Mouse (Mus musculus) midbrain, embryonic 13.5 days (tissue): ENCODE results near the gene Clcc1. TPM values are rescaled to one million over a fixed set of nuclear protein-coding genes. Genes with fewer than 3 reads are reported as not detected.

Experiments
- ATAC-seq: fragments of 200-750 bp; cut with Nextera tagmentation; 2 replicates; pipeline ENCODE4 v1.8.0; 2017; ENCODE audit warnings: mild to moderate bottlenecking, moderate TSS enrichment, moderate library complexity
- H3K27ac ChIP-seq: fragments of 300-500 bp; sonication (generic); 2 replicates; pipeline ENCODE4 v1.5.1; 2015; ENCODE audit warnings: inconsistent platforms, mild to moderate bottlenecking, moderate library complexity
- H3K27me3 ChIP-seq: fragments of 300-500 bp; sonication (generic); 2 replicates; pipeline ENCODE4 v1.6.1; 2015; ENCODE audit warnings: mild to moderate bottlenecking, inconsistent platforms
- H3K36me3 ChIP-seq: fragments of 300-500 bp; sonication (generic); 2 replicates; pipeline ENCODE4 v1.6.1; 2015; ENCODE audit warnings: mild to moderate bottlenecking, inconsistent platforms
- H3K4me1 ChIP-seq: fragments of 300-500 bp; sonication (generic); replicated peaks from 2 replicates; pipeline ENCODE4 v1.6.1; 2015; ENCODE audit warnings: inconsistent platforms
- H3K4me2 ChIP-seq: fragments of 300-500 bp; sonication (generic); replicated peaks from 2 replicates; pipeline ENCODE4 v1.6.1; 2015; ENCODE audit warnings: moderate library complexity, mild to moderate bottlenecking, inconsistent platforms
- H3K4me3 ChIP-seq: fragments of 300-500 bp; sonication (generic); replicated peaks from 2 replicates; pipeline ENCODE4 v1.5.1; 2015; ENCODE audit warnings: mild to moderate bottlenecking, inconsistent platforms
- H3K9ac ChIP-seq: fragments of 300-500 bp; sonication (generic); replicated peaks from 2 replicates; pipeline ENCODE4 v1.6.1; 2015; ENCODE audit warnings: mild to moderate bottlenecking, inconsistent platforms
- H3K9me3 ChIP-seq: fragments of 300-500 bp; sonication (generic); 2 replicates; pipeline ENCODE4 v1.6.1; 2016; ENCODE audit warnings: mild to moderate bottlenecking, inconsistent platforms
- WGBS: fragments of 180-500 bp; shearing (Covaris S2); methylation state at CpG from one replicate; pipeline ENCODE4 v1.1.7; 2015; 5-methylcytosine and 5-hydroxymethylcytosine counted together
- polyA plus RNA-seq: library from polyadenylated mRNA; unstranded; fragments of >200 nt; fragmentation: Nextera tagmentation; extraction: Ambion mirVana; gene quantifications from 2 replicates; pipeline ENCODE4 v1.2.1, GENCODE M21; 2015

Clcc1 gene
- polyA plus RNA-seq, 1 experiment from 2014 or later = 57.5 TPM

DNA sequence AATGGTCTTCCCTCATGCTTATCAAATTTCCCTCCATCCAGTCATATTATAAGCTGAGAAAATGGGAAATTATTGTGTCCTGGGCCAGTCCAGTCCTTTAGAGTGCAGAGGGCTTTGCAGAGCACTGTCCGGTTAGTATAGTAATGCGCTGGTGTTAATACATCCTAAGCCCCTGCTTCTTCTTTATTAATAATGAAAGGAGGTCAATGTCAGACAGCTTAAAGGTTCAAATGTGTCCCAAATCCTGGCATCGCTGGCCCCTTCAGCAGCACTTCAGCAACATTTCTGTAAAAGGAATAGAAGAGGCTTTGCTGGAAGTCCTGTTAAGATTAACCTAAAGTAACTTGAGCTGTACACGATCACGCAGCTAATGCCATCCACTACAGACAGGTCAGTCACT is 57.6 kb downstream of the Clcc1 start:
- Histone ChIP-seq H3K27me3 (no peaks in the 10 kb centered on the region), H3K36me3 (0 out of 2 replicates have a peak, but pooled peaks cover 4% of the 10 kb centered on the region), H3K4me1 (peaks cover 9% of the 10 kb centered on the region), H3K27ac (no peak overlapping the region), H3K4me3 (no peak overlapping the region), H3K4me2 (no peak overlapping the region), H3K9me3 (no peaks in the 10 kb centered on the region), H3K9ac (no peak overlapping the region)
- 85% methylated on average over 5 of the region's 5 CpGs for WGBS
- ATAC-seq = no peak

DNA sequence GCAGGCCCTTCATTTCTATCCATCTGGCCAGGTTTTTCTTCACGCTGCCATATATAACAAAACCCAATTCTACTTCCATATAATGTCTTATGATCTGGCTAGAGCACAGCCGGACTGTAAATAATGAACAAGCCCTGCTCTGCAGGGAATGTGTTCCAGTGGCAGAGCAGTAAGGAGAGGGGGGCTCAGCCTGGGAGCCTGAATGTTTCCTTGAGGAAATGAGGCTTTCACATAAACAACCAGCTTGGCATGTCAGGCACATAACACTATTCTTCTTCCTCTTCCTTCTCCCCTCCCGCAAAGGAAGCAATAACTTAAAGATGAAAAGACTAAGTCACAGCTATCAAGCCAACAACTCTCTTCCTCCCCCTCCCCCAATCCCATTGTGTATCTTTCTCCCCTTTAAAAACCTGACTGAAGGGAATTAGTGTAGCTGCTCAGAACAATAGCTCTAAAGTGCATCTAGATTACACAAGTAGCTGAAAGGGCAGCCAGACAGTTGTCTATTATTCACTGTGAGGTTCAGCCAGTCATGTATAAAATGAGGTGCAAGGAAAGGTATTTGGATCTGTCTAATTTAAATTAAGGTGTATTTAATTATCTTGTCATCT is 59.5 kb downstream of the Clcc1 start:
- Histone ChIP-seq H3K4me1 (peaks cover 9% of the 10 kb centered on the region), H3K9ac (no peak overlapping the region), H3K4me3 (no peak overlapping the region), H3K27me3 (no peaks in the 10 kb centered on the region), H3K36me3 (no peaks in the 10 kb centered on the region), H3K4me2 (no peak overlapping the region), H3K27ac (peak overlapping the region; percentile 25; the same call in 1 of the 2 replicates), H3K9me3 (no peaks in the 10 kb centered on the region)
- WGBS = 35% methylated on average over 3 of the region's 3 CpGs
- ATAC-seq = no peak

DNA sequence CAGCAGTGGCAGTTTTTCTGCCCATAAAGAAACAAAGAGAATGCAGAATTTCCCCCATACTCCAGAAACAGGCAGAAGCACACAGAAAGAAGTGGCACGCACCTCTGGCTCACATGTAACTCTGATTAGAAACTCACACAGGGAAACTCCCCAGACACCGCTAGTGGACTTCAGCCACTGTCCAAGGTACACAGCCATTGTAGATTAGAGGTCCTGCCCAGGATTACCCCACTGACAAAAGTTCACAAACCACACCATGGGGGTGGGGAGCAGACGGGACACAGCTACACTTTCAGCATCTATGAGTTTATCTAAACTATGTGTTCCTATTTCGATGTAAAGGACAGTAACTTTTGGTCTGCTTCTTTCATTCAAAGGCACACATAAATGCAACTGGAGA is 61.1 kb downstream of the Clcc1 start:
- Histone ChIP-seq H3K4me3 (no peak overlapping the region), H3K4me1 (peaks cover 15% of the 10 kb centered on the region), H3K9me3 (no peaks in the 10 kb centered on the region), H3K27ac (no peak overlapping the region), H3K9ac (no peak overlapping the region), H3K36me3 (no peaks in the 10 kb centered on the region), H3K4me2 (no peak overlapping the region), H3K27me3 (no peaks in the 10 kb centered on the region)
- WGBS = 98% methylated on average over 4 of the region's 4 CpGs
- ATAC-seq = no peak

DNA sequence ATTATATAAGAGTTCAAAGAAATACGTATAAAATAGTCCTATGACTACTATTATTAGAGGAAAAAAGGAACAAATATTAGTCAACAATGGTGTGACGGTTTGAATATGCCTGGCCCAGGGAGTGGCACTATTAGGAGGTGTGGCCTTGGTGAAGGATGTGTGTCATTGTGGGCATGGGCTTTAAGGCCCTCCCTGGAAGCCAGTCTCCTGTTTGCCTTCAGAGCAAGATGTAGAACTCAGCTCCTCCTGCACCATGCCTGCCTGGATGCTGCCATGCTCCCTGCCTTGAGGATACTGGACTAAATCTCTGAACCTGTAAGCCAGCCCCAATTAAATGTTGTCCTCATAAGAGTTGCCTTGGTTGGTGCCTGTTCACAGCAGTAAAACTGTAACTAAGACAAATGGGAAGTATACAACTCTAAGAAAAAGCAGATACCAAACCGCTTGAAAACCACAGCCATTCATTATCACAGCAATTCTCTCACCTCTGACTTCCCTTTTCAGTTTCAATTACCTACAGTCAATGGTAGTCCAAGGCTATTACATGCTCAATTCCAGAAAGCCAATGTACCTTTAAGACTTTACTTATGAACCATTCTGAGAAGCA is 64.3 kb downstream of the Clcc1 start:
- H3K4me1 ChIP-seq = peaks cover 30% of the 10 kb centered on the region
- no peak overlapping the region for H3K27ac ChIP-seq
- WGBS = 93% methylated on average over 3 of the region's 3 CpGs
- no peak overlapping the region for H3K4me2 ChIP-seq
- H3K9me3 ChIP-seq = no peaks in the 10 kb centered on the region
- no peak for ATAC-seq
- H3K36me3 ChIP-seq = no peaks in the 10 kb centered on the region
- H3K27me3 ChIP-seq = no peaks in the 10 kb centered on the region
- no peak overlapping the region for H3K4me3 ChIP-seq
- no peak overlapping the region for H3K9ac ChIP-seq

DNA sequence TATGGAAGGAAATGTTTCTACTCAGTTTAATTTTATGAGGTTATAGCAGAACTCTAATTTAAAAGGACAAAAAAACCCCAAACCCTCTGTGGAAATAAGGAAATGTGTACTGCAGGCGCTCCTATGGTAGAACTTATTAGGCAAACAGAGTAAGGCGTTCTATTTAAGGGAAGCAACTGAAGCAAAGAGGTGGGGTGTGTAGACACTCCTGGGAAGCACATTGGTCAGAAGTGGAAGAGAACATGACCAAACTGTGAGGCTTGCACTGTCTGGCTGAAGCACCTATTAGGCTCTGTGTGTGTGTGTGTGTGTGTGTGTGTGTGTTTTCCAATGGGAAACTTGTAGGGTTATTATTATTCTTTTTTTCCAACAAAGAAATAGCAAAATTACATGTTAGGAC is 65.6 kb downstream of the Clcc1 start:
- no peak overlapping the region for H3K4me2 ChIP-seq

DNA sequence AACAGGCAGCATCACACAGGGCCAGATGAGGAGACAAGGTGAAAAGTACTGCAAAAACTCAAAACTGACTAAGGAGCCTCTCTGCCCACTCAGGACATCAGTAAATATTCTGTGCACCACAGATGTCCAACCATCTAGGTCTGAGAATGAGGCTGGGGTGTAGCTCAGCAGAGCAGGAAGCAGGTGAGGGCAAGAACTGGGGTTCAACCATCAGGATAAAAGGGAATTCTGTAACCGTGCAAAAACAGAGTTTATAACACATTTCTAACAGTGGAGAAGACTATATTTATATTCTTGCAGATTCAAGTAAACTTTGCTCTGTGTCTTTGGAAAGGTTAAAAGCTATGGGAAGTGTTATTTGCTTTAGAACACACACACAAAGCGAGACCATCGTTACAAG is 66.0 kb downstream of the Clcc1 start:
- ATAC-seq = no peak
- Histone ChIP-seq H3K4me3 (no peak overlapping the region), H3K9me3 (no peaks in the 10 kb centered on the region), H3K4me2 (peak overlapping the region; percentile 64; the same call in 1 of the 2 replicates), H3K9ac (no peak overlapping the region), H3K27ac (no peak overlapping the region), H3K4me1 (peaks cover 27% of the 10 kb centered on the region), H3K27me3 (no peaks in the 10 kb centered on the region), H3K36me3 (no peaks in the 10 kb centered on the region)
- 86% methylated on average over 3 of the region's 3 CpGs for WGBS

More for the DNA sequence above, 65.6 kb downstream of the Clcc1 start:
- Histone ChIP-seq H3K27me3 (no peaks in the 10 kb centered on the region), H3K27ac (no peak overlapping the region), H3K9ac (no peak overlapping the region), H3K9me3 (no peaks in the 10 kb centered on the region), H3K36me3 (no peaks in the 10 kb centered on the region), H3K4me3 (no peak overlapping the region), H3K4me1 (peaks cover 27% of the 10 kb centered on the region)
- ATAC-seq = no peak
- 85% methylated on average over 2 of the region's 2 CpGs for WGBS

DNA sequence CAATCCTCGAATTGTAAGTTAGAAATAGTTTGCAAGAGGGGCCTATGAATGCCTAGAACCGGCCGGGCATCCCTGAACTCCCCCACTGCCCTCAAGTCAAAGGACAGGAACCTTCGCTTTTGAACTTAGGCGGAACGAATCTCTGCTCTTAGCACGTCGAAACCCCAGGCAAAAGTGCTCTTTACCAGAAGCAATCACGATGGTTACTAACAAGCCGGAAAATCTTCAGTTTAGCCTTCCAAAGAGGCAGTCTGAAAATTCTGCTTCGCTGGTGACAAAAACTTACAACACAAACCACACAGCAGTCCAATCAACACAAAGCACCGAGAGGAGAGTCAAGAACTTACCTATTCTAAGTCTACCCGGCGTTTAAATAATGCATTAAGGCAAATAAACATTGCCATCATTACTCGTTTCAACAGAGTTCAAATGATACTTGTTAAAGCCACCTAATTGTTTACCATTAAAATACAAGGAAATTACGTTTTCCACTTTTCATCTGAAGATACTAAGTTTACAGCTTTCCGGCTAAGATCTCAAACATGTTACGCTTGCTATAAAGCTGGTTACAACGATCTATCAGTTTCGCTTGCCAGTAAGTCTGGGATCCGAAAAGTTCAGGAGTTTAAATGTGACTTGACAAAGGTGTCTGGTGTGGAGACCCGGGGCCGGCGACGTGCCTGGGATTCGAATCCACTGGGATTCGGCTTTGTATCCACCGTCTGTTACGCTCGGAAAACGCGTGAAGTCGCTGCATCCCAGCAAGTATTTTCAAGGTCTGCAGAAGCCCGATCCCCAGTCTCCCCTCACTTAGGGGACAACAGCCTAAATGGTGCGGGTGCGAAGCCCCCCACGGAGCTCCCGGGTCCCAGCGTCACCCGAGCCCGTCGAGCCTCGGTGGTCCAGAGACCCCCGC is 67.6 kb downstream of the Clcc1 start:
- Histone ChIP-seq H3K36me3 (no peaks in the 10 kb centered on the region), H3K4me3 (peak overlapping the region; percentile 78), H3K27ac (peak overlapping the region; percentile 89), H3K27me3 (no peaks in the 10 kb centered on the region), H3K4me1 (peaks cover 27% of the 10 kb centered on the region), H3K9me3 (no peaks in the 10 kb centered on the region), H3K4me2 (peak overlapping the region; percentile 64), H3K9ac (peak overlapping the region; percentile 82)
- ATAC-seq = no peak
- WGBS = under 1% methylated on average over 44 of the region's 44 CpGs

DNA sequence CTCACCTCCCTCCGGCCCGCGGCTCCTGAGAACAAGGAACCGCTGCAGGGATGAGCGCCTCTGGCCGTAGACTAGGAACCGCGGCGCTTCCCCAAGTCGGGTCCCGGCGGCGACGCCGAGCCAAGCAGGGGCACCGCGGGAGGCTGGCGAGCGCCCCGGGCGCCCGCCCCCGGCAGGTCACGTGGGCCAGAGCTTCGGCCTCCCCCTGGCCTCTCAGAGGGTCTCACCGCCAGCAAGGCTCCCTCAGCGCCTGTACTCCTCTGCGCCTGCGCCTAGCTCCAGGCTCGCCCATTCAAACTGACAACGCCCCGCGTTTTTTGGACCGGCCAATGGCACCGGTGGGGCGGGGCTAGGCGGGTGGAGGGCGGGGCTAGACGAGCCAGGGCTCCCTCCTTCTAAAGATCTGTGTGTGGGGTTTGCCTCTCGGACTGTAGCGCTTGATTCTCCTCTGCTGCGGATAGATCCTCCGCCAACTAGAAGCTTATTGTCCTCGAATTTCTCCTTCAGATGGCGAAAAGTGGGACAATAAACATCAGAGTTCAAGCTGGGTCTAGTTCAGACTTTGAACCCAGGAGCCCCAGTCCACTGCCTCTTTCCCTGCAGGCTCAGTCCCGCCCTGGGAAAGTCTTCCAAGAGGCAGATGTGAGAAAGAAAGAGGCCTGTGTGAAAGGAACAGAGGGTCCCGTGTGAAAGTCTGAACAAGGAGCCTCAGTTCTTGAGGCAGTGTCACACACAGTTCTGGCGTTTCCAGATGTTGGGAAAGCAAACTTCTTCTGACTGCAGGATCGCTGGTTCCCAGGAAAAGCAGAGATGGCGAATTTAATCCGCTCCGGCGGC is 68.5 kb downstream of the Clcc1 start, which contains the start of gene Gpsm2:
TSS of gene Gpsm2 (minus strand) at position 274 of the 837 bp plus-strand sequence.
- Histone ChIP-seq H3K27me3 (no peaks in the 10 kb centered on the region), H3K4me3 (peak within 1 kb of the TSS; percentile 78), H3K27ac (peak within 1 kb of the TSS; percentile 89), H3K9ac (peak within 1 kb of the TSS; percentile 82), H3K9me3 (no peaks in the 10 kb centered on the region), H3K36me3 (no peaks in the 10 kb centered on the region), H3K4me2 (peak within 1 kb of the TSS; percentile 64), H3K4me1 (peaks cover 27% of the 10 kb centered on the region)
- WGBS = under 1% methylated on average over 53 of the region's 53 CpGs
- peak; percentile 99 for ATAC-seq

DNA sequence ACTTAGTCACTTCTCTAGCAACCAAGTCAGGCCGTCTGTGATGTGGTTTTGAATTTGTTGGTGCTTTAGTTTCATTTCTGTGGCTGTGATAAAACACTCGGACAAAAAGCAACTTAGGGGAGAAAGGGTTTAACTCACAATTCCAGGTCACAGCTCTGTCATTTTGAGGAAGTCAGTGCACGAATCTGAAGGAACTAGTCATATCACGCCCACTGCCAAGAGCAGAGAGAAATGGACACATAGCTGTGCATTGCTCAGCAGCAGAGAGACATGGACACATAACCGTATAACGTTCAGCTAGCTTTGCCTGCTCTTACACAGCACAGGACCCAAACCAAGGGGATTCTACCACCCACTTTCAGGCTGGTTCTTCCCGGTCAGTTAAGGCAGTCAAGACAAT is 72.7 kb downstream of the Clcc1 start:
- no peaks in the 10 kb centered on the region for H3K9me3 ChIP-seq
- H3K27ac ChIP-seq = no peak overlapping the region
- no peaks in the 10 kb centered on the region for H3K36me3 ChIP-seq
- peaks cover 8% of the 10 kb centered on the region for H3K4me1 ChIP-seq
- no peak overlapping the region for H3K4me3 ChIP-seq
- ATAC-seq = no peak
- H3K4me2 ChIP-seq = no peak overlapping the region
- H3K27me3 ChIP-seq = no peaks in the 10 kb centered on the region
- 94% methylated on average over 7 of the region's 7 CpGs for WGBS
- no peak overlapping the region for H3K9ac ChIP-seq

DNA sequence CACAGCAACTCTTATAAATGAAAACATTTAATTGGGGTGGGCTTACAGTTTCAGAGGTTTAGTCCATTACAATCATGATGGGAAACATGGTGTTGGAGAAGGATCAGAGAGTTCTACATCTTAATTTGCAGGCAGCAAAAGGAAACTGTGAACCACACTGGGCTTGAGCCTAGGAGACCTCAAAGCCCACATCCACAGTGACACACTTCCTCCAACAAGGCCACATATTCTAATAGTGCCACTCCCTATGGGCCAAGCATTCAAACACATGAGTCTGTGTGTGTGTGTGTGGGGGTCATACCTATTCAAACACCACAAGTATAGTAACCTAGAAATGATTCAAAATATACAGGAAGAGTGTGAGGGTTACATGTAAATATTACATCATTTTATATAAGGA is 73.6 kb downstream of the Clcc1 start:
- Histone ChIP-seq H3K4me2 (no peak overlapping the region), H3K27ac (no peak overlapping the region), H3K4me1 (peaks cover 8% of the 10 kb centered on the region), H3K9me3 (no peaks in the 10 kb centered on the region), H3K27me3 (no peaks in the 10 kb centered on the region), H3K36me3 (no peaks in the 10 kb centered on the region), H3K9ac (no peak overlapping the region), H3K4me3 (no peak overlapping the region)
- ATAC-seq = no peak

DNA sequence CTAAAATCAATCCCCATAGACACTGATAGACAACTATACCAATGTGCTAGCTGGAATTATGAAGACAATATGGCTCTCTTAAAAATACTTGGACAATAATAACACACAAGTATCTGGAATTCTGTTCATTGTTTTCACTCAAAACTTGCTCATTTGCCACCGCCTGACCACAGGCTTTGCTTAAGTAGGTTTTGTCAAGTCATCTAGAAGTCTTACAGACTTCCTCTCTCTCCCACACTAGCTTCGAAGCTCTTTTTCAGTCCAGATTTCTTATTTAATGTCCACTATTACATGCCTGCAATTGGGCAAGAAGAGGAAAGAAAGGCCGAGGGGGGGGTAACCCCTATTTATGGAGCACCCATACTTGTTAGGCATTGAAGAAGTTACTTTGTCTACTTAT is 74.1 kb downstream of the Clcc1 start:
- 87% methylated on average over 3 of the region's 3 CpGs for WGBS
- H3K36me3 ChIP-seq = no peaks in the 10 kb centered on the region
- no peak overlapping the region for H3K27ac ChIP-seq
- no peak overlapping the region for H3K4me2 ChIP-seq
- no peak overlapping the region for H3K9ac ChIP-seq
- H3K4me3 ChIP-seq = no peak overlapping the region
- no peaks in the 10 kb centered on the region for H3K27me3 ChIP-seq
- peaks cover 4% of the 10 kb centered on the region for H3K4me1 ChIP-seq
- ATAC-seq = no peak
- H3K9me3 ChIP-seq = no peaks in the 10 kb centered on the region
